Mouse (Mus musculus): ENCODE data around the gene Car11. TPM values are rescaled to one million over a fixed set of nuclear protein-coding genes. Genes with fewer than 3 reads are reported as not detected.
A peak's percentile ranks its signal among the peaks of the same experiment; 100 is the strongest.

Gene Car11
- polyA plus RNA-seq, 1 experiment from 2014 or later: 8.8 TPM

DNA sequence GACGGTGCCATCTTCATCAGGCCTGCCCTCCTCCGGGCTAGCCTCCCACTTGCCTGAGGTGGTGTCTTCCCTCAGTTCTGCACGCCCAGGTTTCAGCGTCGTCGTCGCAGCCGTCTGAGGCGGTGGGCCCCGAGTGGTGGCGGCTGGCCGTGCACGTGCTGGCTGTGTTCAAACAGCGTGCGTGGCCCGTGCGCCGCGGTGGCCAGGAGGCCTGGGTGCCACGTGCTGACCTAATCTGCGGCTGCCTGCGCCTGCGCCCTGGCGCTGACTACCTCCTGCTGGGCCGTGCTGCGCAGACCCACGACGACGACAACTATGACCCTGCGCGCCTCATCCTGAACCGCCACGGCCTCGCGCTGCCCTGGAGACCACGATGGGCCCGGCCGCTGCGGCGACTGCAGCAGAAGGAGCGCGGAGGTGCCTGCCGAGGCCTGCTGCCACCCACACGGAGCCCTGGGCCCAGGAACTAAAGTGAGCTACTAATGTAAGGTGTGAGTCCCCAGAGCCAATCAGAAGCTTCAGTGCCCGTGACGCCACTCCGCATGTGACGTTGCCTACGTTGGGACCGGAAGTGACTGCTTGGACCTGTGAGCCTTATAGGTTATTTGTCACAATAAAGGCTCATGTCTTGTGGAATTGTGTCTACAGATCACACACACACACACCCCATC, 5.6 kb upstream of the Car11 start, which contains the start of gene Sec1:
Gene Sec1 (minus strand): TSS at position 482 of the 671 bp plus-strand sequence.
- no peak for ATAC-seq (ENCODE audit: insufficient number of reproducible peaks, insufficient read depth, low FRiP score, low TSS enrichment, low read depth)
- no peaks in the 10 kb centered on the region for H3K9me3 ChIP-seq
- H3K4me3 ChIP-seq (replicated peaks): no peak within 1 kb of the TSS
- WGBS: 90% methylated on average over 50 of the region's 50 CpGs
- H3K9ac ChIP-seq (replicated peaks): no peak within 1 kb of the TSS
- H3K4me2 ChIP-seq: no peak within 1 kb of the TSS
- H3K36me3 ChIP-seq: no peaks in the 10 kb centered on the region
- peaks cover 19% of the 10 kb centered on the region; the same call in 1 of the 2 replicates for H3K4me1 ChIP-seq (replicated peaks)
- peaks cover 14% of the 10 kb centered on the region for H3K27me3 ChIP-seq
- peak within 1 kb of the TSS; percentile 80 for H3K27ac ChIP-seq

DNA sequence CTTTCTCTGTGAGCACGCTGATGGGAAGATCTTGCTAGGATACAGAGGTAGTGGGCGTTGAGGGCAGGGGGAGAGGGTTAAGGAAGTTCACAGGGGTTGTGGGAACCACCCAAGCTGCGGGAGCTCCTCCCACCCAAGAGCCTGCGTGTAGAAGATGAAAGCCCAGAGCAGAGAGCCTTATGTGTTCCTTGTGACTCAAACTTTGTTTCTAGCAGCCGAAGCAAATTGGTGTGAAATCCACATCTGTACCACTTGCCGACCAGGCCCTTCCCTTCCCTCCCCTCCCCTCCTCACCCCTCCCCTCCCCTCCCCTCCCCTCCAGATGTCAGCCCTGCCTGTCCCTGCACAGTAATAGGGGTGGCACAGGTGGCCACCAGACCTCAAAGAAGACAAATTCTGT, 4.5 kb upstream of the Car11 start:
- Histone ChIP-seq H3K36me3 (no peaks in the 10 kb centered on the region), H3K9ac (replicated peaks) (no peak overlapping the region), H3K27me3 (peaks cover 24% of the 10 kb centered on the region), H3K27ac (peak overlapping the region; percentile 80), H3K4me2 (no peak overlapping the region), H3K9me3 (no peaks in the 10 kb centered on the region), H3K4me3 (replicated peaks) (no peak overlapping the region), H3K4me1 (replicated peaks) (peaks cover 25% of the 10 kb centered on the region)
- peak; percentile 30; the same call in 1 of the 2 replicates for ATAC-seq (ENCODE audit: insufficient number of reproducible peaks, insufficient read depth, low FRiP score, low TSS enrichment, low read depth)
- 7% methylated on average over 6 of the region's 6 CpGs for WGBS

DNA sequence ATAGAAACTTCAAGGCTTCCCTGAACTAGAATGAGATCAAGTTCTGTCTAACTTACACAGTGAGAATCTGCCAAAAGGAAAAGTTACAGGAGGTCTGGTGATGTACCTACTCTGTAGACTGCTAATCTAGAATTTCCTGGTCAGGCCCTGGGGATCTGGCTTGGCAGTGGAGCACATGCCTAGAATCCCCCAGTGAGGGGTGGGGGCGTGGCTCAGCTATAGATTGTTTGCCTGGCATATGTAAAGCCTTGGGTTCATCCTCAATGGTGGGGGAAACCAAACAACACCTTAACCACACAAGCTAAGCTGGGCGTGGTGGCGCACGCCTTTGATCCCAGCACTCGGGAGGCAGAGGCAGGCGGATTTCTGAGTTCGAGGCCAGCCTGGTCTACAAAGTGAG, 1.7 kb upstream of the Car11 start:
- H3K9ac ChIP-seq (replicated peaks): no peak overlapping the region
- no peak overlapping the region for H3K27ac ChIP-seq
- peaks cover 40% of the 10 kb centered on the region for H3K4me1 ChIP-seq (replicated peaks)
- H3K27me3 ChIP-seq: peaks cover 36% of the 10 kb centered on the region
- no peaks in the 10 kb centered on the region for H3K36me3 ChIP-seq
- WGBS: 83% methylated on average over 7 of the region's 7 CpGs
- no peak overlapping the region for H3K4me2 ChIP-seq
- no peaks in the 10 kb centered on the region for H3K9me3 ChIP-seq
- H3K4me3 ChIP-seq (replicated peaks): no peak overlapping the region
- no peak for ATAC-seq (ENCODE audit: insufficient number of reproducible peaks, insufficient read depth, low FRiP score, low TSS enrichment, low read depth)

DNA sequence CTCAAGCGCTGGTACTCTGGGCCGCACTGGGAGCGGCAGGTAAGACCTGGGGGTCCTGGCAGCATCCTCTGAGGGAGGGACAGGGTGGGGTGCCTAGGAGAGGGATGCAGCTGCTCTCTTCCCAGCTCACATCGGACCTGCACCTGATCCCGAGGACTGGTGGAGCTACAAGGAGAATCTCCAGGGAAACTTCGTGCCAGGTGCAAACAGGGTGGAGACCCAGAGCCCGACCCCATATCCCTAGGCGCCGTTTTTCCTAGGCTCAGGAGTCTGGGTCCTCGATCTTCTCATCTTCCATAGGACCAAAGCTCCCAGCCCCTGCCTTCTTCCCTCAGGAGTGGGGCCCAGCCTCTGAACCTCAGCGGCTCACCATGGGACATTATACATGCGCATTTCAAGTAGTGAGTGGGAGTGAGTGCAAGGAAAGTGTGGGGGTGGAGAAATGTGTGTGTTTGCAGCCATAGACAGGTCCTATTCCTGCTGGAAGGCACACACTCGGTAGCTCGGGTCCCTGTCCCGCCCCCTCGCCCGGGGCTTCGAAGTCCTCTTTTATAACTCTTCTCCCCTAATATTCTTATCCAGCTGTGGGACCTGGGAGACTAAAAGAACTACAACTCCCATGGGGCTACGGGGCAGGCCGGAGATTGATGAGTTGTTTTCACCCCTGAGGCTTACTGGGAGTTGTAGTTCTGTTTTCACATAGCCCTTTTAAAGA, 815 bp downstream of the Car11 start:
- Histone ChIP-seq H3K27ac (no peak overlapping the region), H3K27me3 (peaks cover 36% of the 10 kb centered on the region), H3K4me2 (peak overlapping the region; percentile 90), H3K4me3 (replicated peaks) (peak overlapping the region; percentile 51), H3K9me3 (no peaks in the 10 kb centered on the region), H3K36me3 (no peaks in the 10 kb centered on the region), H3K4me1 (replicated peaks) (peaks cover 40% of the 10 kb centered on the region), H3K9ac (replicated peaks) (peak overlapping the region; percentile 67)
- WGBS: 2% methylated on average over 20 of the region's 20 CpGs
- no peak for ATAC-seq (ENCODE audit: insufficient number of reproducible peaks, insufficient read depth, low FRiP score, low TSS enrichment, low read depth)

DNA sequence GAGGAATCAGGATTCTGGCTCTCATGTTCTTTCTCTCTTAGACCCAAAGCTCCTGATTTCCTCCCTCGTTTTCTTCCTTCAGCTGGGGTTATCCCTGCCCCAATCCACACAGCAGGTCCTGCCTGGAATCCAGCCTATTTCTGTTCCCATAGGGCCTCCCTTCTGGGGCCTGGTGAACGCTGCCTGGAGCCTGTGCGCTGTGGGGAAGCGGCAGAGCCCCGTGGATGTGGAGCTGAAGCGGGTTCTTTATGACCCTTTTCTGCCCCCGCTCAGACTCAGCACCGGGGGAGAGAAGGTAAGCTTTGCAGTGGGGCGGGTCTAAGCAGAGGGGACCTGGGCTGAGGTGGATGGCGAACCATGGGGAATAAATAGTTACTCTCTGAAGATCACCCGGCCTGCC, 1.4 kb downstream of the Car11 start:
- H3K4me1 ChIP-seq (replicated peaks): peaks cover 41% of the 10 kb centered on the region
- H3K36me3 ChIP-seq: no peaks in the 10 kb centered on the region
- 31% methylated on average over 11 of the region's 11 CpGs for WGBS

DNA sequence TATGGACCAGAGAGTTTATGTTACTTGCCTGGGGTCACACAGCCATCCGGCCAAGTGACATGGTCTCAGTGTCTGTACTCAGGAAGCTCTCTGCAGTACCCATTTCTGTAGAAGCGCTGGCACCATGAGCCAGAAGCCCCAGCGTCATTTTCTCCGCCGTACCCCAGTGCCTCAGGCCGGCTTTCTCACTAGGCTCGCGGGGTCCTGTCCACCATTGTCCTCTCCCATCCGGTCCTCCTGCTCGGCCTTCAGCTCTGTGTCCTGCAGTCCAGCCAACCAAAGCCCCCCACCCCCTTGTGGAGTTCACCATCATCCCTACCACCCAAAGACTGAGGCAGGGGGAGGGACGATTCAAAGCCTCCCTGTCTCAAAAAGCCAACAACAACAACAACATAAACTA, 2.0 kb downstream of the Car11 start:
- Histone ChIP-seq H3K27me3 (peaks cover 36% of the 10 kb centered on the region), H3K36me3 (no peaks in the 10 kb centered on the region), H3K27ac (no peak overlapping the region), H3K9me3 (no peaks in the 10 kb centered on the region), H3K9ac (replicated peaks) (no peak overlapping the region), H3K4me2 (peak overlapping the region; percentile 90), H3K4me1 (replicated peaks) (peaks cover 45% of the 10 kb centered on the region), H3K4me3 (replicated peaks) (peak overlapping the region; percentile 51; the same call in 1 of the 2 replicates)
- WGBS: 84% methylated on average over 11 of the region's 11 CpGs
- ATAC-seq (ENCODE audit: insufficient number of reproducible peaks, insufficient read depth, low FRiP score, low TSS enrichment, low read depth): no peak

More for the DNA sequence above, 1.4 kb downstream of the Car11 start:
- Histone ChIP-seq H3K27ac (peak overlapping the region; percentile 50; the same call in 1 of the 2 replicates), H3K9me3 (no peaks in the 10 kb centered on the region), H3K4me2 (peak overlapping the region; percentile 90), H3K4me3 (replicated peaks) (peak overlapping the region; percentile 51), H3K9ac (replicated peaks) (no peak overlapping the region; the same call in 1 of the 2 replicates), H3K27me3 (peaks cover 36% of the 10 kb centered on the region)
- ATAC-seq (ENCODE audit: insufficient number of reproducible peaks, insufficient read depth, low FRiP score, low TSS enrichment, low read depth): no peak

DNA sequence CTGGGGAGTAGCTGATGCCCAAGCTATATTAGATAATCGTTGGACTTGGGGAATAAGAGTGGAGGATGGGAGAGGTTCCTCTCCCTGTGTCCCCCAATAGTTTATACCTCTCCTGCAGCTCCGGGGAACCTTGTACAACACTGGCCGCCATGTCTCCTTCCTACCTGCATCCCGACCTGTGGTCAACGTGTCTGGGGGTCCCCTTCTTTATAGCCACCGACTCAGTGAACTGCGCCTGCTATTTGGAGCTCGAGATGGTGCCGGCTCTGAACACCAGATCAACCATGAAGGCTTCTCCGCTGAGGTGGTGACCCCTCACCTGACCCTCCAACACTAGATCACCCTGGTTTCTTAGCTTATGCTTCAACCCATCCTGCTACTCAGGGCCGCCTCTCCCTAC, 2.7 kb downstream of the Car11 start:
- 96% methylated on average over 11 of the region's 11 CpGs for WGBS
- 0 out of 2 replicates have a peak overlapping the region, but pooled peaks have one; percentile 12 for H3K9ac ChIP-seq (replicated peaks)
- H3K4me3 ChIP-seq (replicated peaks): no peak overlapping the region
- H3K27me3 ChIP-seq: peaks cover 36% of the 10 kb centered on the region
- H3K4me2 ChIP-seq: no peak overlapping the region
- H3K4me1 ChIP-seq (replicated peaks): peaks cover 51% of the 10 kb centered on the region
- no peak overlapping the region for H3K27ac ChIP-seq
- no peaks in the 10 kb centered on the region for H3K36me3 ChIP-seq
- ATAC-seq (ENCODE audit: insufficient number of reproducible peaks, insufficient read depth, low FRiP score, low TSS enrichment, low read depth): no peak
- no peaks in the 10 kb centered on the region for H3K9me3 ChIP-seq

DNA sequence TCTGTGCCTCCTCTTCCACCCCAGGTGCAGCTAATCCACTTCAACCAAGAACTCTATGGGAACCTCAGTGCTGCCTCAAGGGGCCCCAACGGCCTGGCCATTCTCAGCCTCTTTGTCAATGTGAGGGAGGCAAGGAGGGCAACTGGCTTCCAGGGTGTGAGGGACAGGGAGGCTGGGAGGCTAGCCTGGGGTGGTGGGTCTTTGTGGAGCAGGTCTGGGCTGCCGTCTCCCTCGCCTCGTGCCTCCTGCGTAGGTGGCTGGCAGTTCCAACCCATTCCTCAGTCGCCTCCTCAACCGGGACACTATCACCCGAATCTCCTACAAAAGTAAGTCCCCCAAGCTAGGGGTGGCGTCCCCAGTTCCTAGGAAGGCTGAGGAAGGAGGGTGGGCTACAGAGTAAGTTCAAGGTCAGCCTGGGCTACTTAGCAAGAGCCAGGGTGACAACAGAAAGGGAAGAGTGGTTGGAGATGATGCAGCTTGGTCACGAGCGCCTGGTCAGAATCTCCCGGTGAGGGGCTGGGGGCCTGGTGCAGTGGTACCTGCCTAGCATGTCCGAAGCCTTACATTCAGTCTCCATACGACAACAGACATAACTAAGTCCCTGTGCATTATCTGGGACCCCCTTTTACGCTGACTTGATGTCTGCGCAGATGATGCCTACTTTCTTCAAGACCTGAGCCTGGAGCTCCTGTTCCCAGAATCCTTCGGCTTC, 3.3 kb downstream of the Car11 start:
- H3K27me3 ChIP-seq: peaks cover 33% of the 10 kb centered on the region
- H3K4me1 ChIP-seq (replicated peaks): peaks cover 57% of the 10 kb centered on the region
- peak overlapping the region; percentile 97 for H3K4me2 ChIP-seq
- H3K9ac ChIP-seq (replicated peaks): no peak overlapping the region; the same call in 1 of the 2 replicates
- no peak overlapping the region for H3K4me3 ChIP-seq (replicated peaks)
- WGBS: 88% methylated on average over 17 of the region's 17 CpGs
- no peaks in the 10 kb centered on the region for H3K36me3 ChIP-seq
- peak overlapping the region; percentile 87; the same call in 1 of the 2 replicates for H3K27ac ChIP-seq
- no peaks in the 10 kb centered on the region for H3K9me3 ChIP-seq
- ATAC-seq (ENCODE audit: insufficient number of reproducible peaks, insufficient read depth, low FRiP score, low TSS enrichment, low read depth): no peak

DNA sequence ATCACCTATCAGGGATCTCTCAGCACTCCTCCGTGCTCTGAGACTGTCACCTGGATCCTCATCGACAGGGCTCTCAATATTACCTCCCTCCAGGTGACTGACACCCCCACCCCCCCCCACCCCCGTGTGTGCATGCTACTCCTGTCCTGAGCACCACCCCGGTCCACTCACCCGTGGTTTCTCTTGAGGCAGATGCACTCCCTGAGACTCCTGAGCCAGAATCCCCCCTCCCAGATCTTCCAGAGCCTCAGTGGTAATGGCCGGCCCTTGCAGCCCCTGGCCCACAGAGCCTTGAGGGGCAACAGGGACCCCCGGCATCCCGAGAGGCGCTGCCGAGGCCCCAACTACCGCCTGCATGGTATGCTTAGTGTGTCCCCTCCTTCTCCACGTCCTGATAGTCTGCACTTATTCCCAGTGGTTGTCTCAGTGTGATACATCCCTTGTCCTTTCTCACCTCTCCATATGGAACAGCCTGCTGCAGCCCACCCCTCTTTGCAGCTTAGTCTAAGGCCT, 3.9 kb downstream of the Car11 start:
- peak overlapping the region; percentile 87 for H3K27ac ChIP-seq
- peak overlapping the region; percentile 97 for H3K4me2 ChIP-seq
- H3K9ac ChIP-seq (replicated peaks): peak overlapping the region; percentile 54
- H3K4me1 ChIP-seq (replicated peaks): peaks cover 63% of the 10 kb centered on the region
- ATAC-seq (ENCODE audit: insufficient number of reproducible peaks, insufficient read depth, low FRiP score, low TSS enrichment, low read depth): no peak
- 42% methylated on average over 12 of the region's 12 CpGs for WGBS
- no peaks in the 10 kb centered on the region for H3K36me3 ChIP-seq
- no peaks in the 10 kb centered on the region for H3K9me3 ChIP-seq
- H3K4me3 ChIP-seq (replicated peaks): peak overlapping the region; percentile 75
- peaks cover 27% of the 10 kb centered on the region for H3K27me3 ChIP-seq

DNA sequence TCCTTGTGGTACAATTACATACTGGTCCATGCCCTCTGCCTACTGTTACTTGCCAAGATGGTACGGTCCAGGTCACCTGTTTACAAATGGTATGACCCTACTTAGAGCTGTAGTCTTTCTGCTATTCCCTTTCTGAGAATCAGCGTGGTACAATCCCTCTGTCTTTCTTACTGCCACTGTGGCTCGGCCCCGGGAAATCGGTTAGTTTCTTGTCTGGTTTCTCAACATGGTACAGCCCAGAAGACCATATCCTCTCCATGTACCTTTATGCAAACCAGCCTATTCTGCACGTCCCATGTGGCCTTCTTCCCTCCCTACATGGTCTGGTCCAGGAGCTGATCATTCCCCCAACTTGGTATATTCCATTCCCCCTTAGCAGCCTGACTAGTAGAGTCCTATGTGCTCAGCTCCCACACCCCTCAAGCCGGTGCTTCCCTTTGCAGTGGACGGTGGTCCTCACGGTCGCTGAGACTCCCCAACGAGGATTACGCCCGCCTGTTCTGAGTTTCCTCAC, 4.5 kb downstream of the Car11 start:
- Histone ChIP-seq H3K4me1 (replicated peaks) (peaks cover 69% of the 10 kb centered on the region), H3K4me2 (peak overlapping the region; percentile 97)
- ATAC-seq (ENCODE audit: insufficient number of reproducible peaks, insufficient read depth, low FRiP score, low TSS enrichment, low read depth): peak; percentile 48; the same call in 1 of the 2 replicates

More for the DNA sequence above, 4.5 kb downstream of the Car11 start:
- Histone ChIP-seq H3K36me3 (peaks cover 2% of the 10 kb centered on the region; the same call in 1 of the 2 replicates), H3K4me3 (replicated peaks) (peak overlapping the region; percentile 75), H3K9me3 (no peaks in the 10 kb centered on the region), H3K27ac (peak overlapping the region; percentile 87), H3K9ac (replicated peaks) (peak overlapping the region; percentile 60), H3K27me3 (peaks cover 22% of the 10 kb centered on the region)
- WGBS: 1% methylated on average over 13 of the region's 13 CpGs
